In genomic region chr16:59534349-59534748, GRCm38 (mm10) we compare ENCODE assay signal across 21 mouse cellular contexts.
DNase-seq lines count a peak whose midpoint lies in the region; ATAC-seq and TF ChIP-seq lines count a peak whose summit lies in the region.
"Had no signal": no experiment of that assay in that cellular context is flagged by ENCODE, and none has a peak within 500 bp of the region (broad histone marks: within the 10 kb centered on the region; RNA-seq: fewer than 3 reads in every experiment).

No protein-coding gene starts in this region.

- H3K36me3 ChIP-seq in kidney, adult 2 months (ENCODE audit: control insufficient read depth, insufficient read depth, low read length), result no peaks in the 10 kb centered on the region
- peaks cover 18% of the 10 kb centered on the region for H3K36me3 ChIP-seq in kidney, embryonic 16.5 days (ENCODE audit: insufficient read depth, low read length)
- peaks cover 29% of the 10 kb centered on the region for H3K36me3 ChIP-seq in limb, embryonic 13.5 days
- no peaks in the 10 kb centered on the region for H3K36me3 ChIP-seq in midbrain, embryonic 11.5 days (ENCODE audit: control insufficient read depth, insufficient read depth, low read length)
- H3K36me3 ChIP-seq: midbrain, embryonic 15.5 days had no signal

- H3K27ac ChIP-seq in kidney, adult 2 months (ENCODE audit: insufficient read depth, low read depth, low read length), result no peak overlapping the region
- no peak overlapping the region for H3K27ac ChIP-seq in kidney, embryonic 16.5 days (ENCODE audit: low read length)
- H3K27ac ChIP-seq in limb, embryonic 13.5 days, result no peak overlapping the region
- no peak overlapping the region for H3K27ac ChIP-seq in midbrain, embryonic 11.5 days (ENCODE audit: low read depth, low read length)
- H3K27ac ChIP-seq: embryonic facial prominence, embryonic 12.5 days; forebrain, embryonic 10.5 days; heart, embryonic 13.5 days; hindbrain, embryonic 13.5 days; liver, embryonic 14.5 days; midbrain, embryonic 15.5 days had no signal

- no peak overlapping the region for H3K4me2 ChIP-seq in kidney, embryonic 16.5 days (replicated peaks; ENCODE audit: low read depth, low read length)
- H3K4me2 ChIP-seq in limb, embryonic 13.5 days (replicated peaks), result no peak overlapping the region
- no peak overlapping the region for H3K4me2 ChIP-seq in midbrain, embryonic 11.5 days
- H3K4me2 ChIP-seq: embryonic facial prominence, embryonic 12.5 days; heart, embryonic 13.5 days; hindbrain, embryonic 13.5 days; midbrain, embryonic 15.5 days had no signal

- WGBS in kidney, adult 2 months, result 86% methylated on average over 11 of the region's 11 CpGs
- WGBS in kidney, embryonic 16.5 days, result 82% methylated on average over 11 of the region's 11 CpGs
- WGBS in limb, embryonic 13.5 days, result 79% methylated on average over 11 of the region's 11 CpGs
- 91% methylated on average over 11 of the region's 11 CpGs for WGBS in midbrain, embryonic 11.5 days

- intact Hi-C loops in gastrocnemius, postnatal 36 days (cut with DNase I), result no loop called here

- DNase-seq in adrenal gland, postnatal 10 days, result peak; percentile 34
- no peak for DNase-seq in adrenal gland, adult 18-20 months (ENCODE audit: low spot score in 2 of 2)
- peak; percentile 18 for DNase-seq in kidney, adult 2 months
- peak; percentile 61 to 72 for DNase-seq in gastrocnemius, postnatal 36 days
- no peak for DNase-seq in midbrain, embryonic 11.5 days (ENCODE audit: low spot score, missing footprints)
- DNase-seq in right cerebral cortex, postnatal 25 days, result no peak
- DNase-seq: adrenal gland, postnatal 25 days; cerebellum, adult 18-20 months; kidney, postnatal 14 days; left cerebral cortex, postnatal 4 days; retina, postnatal 1 day had no signal

- no peaks in the 10 kb centered on the region for H3K4me1 ChIP-seq in kidney, adult 2 months (ENCODE audit: control insufficient read depth, insufficient read depth, low read length)
- no peaks in the 10 kb centered on the region for H3K4me1 ChIP-seq in kidney, embryonic 16.5 days (ENCODE audit: insufficient read depth, low read length)
- H3K4me1 ChIP-seq in limb, embryonic 13.5 days, result no peaks in the 10 kb centered on the region
- no peaks in the 10 kb centered on the region for H3K4me1 ChIP-seq in midbrain, embryonic 11.5 days (ENCODE audit: control insufficient read depth, insufficient read depth, low read length)
- H3K4me1 ChIP-seq: embryonic facial prominence, embryonic 12.5 days; forebrain, embryonic 10.5 days; hindbrain, embryonic 13.5 days; midbrain, embryonic 15.5 days had no signal

- no peak for TF ChIP-seq CTCF in kidney, adult 2 months (conservative IDR thresholded peaks at IDR 0.05; ENCODE audit: insufficient read depth, insufficient read length, low read depth, low read length)

- H3K9ac ChIP-seq in kidney, embryonic 16.5 days (replicated peaks; ENCODE audit: low read length), result no peak overlapping the region
- H3K9ac ChIP-seq in limb, embryonic 13.5 days, result no peak overlapping the region
- no peak overlapping the region for H3K9ac ChIP-seq in midbrain, embryonic 11.5 days (ENCODE audit: low read length)
- H3K9ac ChIP-seq: embryonic facial prominence, embryonic 12.5 days; heart, embryonic 13.5 days; hindbrain, embryonic 13.5 days; liver, embryonic 14.5 days; midbrain, embryonic 15.5 days had no signal

- TF ChIP-seq POLR2A in kidney, adult 2 months (IDR thresholded peaks at IDR 0.05; ENCODE audit: low read depth, low read length), result no peak

- ATAC-seq in kidney, embryonic 16.5 days (ENCODE audit: low FRiP score, low TSS enrichment), result no peak
- 0 out of 2 replicates have a peak, but pooled peaks have one; percentile 28 for ATAC-seq in limb, embryonic 13.5 days (ENCODE audit: low FRiP score, low read depth)
- no peak for ATAC-seq in midbrain, embryonic 11.5 days (ENCODE audit: low FRiP score)
- ATAC-seq: CD4-positive, CD25-positive, alpha-beta regulatory T cell, adult 4 months; intestine, postnatal 0 days; midbrain, embryonic 15.5 days had no signal

- no peaks in the 10 kb centered on the region for H3K27me3 ChIP-seq in kidney, adult 2 months (replicated peaks; ENCODE audit: control insufficient read depth, insufficient read depth, low read length)
- H3K27me3 ChIP-seq in kidney, embryonic 16.5 days (ENCODE audit: insufficient read depth, low read length), result no peaks in the 10 kb centered on the region
- no peaks in the 10 kb centered on the region for H3K27me3 ChIP-seq in limb, embryonic 13.5 days
- H3K27me3 ChIP-seq in midbrain, embryonic 11.5 days (ENCODE audit: control insufficient read depth, insufficient read depth, low read length), result no peaks in the 10 kb centered on the region
- H3K27me3 ChIP-seq: embryonic facial prominence, embryonic 12.5 days; heart, embryonic 13.5 days; hindbrain, embryonic 13.5 days; midbrain, embryonic 15.5 days had no signal

- peaks cover 9% of the 10 kb centered on the region; the same call in 1 of the 2 replicates for H3K9me3 ChIP-seq in kidney, embryonic 16.5 days (ENCODE audit: low read length)
- no peaks in the 10 kb centered on the region; the same call in 1 of the 2 replicates for H3K9me3 ChIP-seq in limb, embryonic 13.5 days
- H3K9me3 ChIP-seq in midbrain, embryonic 11.5 days (ENCODE audit: control insufficient read depth, low read length), result no peaks in the 10 kb centered on the region
- H3K9me3 ChIP-seq: heart, embryonic 13.5 days; hindbrain, embryonic 13.5 days; midbrain, embryonic 15.5 days had no signal

- H3K4me3 ChIP-seq in kidney, adult 2 months (ENCODE audit: insufficient read depth, low read depth, low read length), result no peak overlapping the region
- H3K4me3 ChIP-seq in kidney, embryonic 16.5 days (ENCODE audit: low read length), result no peak overlapping the region
- H3K4me3 ChIP-seq in limb, embryonic 13.5 days, result no peak overlapping the region
- no peak overlapping the region for H3K4me3 ChIP-seq in midbrain, embryonic 11.5 days (ENCODE audit: low read depth, low read length)
- H3K4me3 ChIP-seq: embryonic facial prominence, embryonic 12.5 days; forebrain, embryonic 10.5 days; heart, embryonic 13.5 days; hindbrain, embryonic 13.5 days; midbrain, embryonic 15.5 days had no signal

Comparison
In these comparisons a context has a peak if more than half of its experiments do, and no peak if none do; other contexts are left out.
1. DNase-seq: peak in adrenal gland, postnatal 10 days (single experiment), kidney, adult 2 months (single experiment) and gastrocnemius, postnatal 36 days (2 of 2); none in adrenal gland, adult 18-20 months (0 of 2), midbrain, embryonic 11.5 days (single experiment) and right cerebral cortex, postnatal 25 days (single experiment).